ENCODE assay signal across 8 mouse cellular contexts in the genomic region with DNA sequence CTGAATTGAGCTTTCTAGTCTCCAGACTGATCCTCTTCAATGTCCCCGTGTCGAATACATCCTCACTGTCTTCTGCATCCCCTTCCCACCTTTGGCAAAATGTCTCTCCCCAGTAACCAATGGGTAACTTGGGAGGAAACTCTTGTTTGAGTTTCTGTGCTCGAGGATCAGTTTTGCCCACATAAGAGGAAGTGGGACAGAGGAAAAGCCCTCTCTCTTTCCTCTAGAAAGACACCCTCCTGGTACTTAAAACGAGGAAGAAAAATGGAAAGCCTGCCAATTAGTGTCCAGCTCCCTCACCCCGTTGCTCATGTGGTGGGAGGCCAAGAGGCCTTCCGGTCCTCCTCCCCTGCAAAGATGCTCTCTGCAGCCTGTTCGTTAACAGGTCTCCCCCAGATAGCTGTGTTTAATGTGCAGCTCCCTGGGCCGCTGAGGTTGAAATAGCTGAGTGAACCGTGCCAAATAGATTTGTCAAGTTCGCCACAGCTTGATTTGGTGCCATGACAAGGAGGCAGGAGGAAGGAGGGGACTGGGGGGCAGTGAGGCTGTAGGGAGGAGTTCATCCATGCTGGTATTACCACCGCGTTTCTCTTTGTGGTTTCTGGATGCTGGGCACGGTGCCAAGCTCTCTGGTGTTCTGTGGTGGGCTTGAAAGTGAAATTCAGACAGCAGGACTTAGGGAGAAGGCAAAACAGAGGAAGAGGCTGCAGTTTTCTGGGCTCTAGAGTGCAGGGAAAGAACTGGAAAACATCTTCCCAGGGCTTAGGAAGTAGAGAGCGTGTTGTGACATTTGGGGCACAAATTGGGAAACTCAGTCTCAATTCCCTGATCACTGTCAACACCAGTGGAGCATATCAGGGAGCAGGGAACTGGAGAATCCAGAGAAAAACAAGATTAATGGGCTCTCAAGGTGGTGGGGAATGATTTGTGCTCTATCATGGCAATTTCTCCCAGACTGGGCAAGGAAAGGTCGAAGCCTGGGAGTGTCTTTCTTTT. TPM values are rescaled to one million over a fixed set of nuclear protein-coding genes. Genes with fewer than 3 reads are reported as not detected.
DNase-seq lines count a peak whose midpoint lies in the region; ATAC-seq and TF ChIP-seq lines count a peak whose summit lies in the region.

No protein-coding gene starts in this region.

- no peak overlapping the region for H3K9ac ChIP-seq in intestine, embryonic 14.5 days (ENCODE audit: low read length)
- H3K9ac ChIP-seq in intestine, postnatal 0 days (ENCODE audit: low read depth, low read length) = no peak overlapping the region
- H3K9ac ChIP-seq in forebrain, embryonic 13.5 days = no peak overlapping the region

- 0 out of 2 replicates have a peak overlapping the region, but pooled peaks have one; percentile 18 for H3K27ac ChIP-seq in intestine, embryonic 14.5 days (ENCODE audit: low read depth)
- no peak overlapping the region for H3K27ac ChIP-seq in intestine, postnatal 0 days (ENCODE audit: low read depth, low read length)
- H3K27ac ChIP-seq in forebrain, embryonic 13.5 days = peak overlapping the region; percentile 60

- ATAC-seq in intestine, embryonic 14.5 days (replicated peaks; ENCODE audit: low FRiP score, low TSS enrichment, low read depth) = 0 out of 2 replicates have a peak, but pooled peaks have one; percentile 47
- no peak for ATAC-seq in intestine, postnatal 0 days
- ATAC-seq in forebrain, embryonic 13.5 days = peak; percentile 75

- H3K36me3 ChIP-seq in intestine, embryonic 14.5 days (ENCODE audit: control insufficient read depth, insufficient read depth, low read length) = peaks cover 69% of the 10 kb centered on the region
- H3K36me3 ChIP-seq in intestine, postnatal 0 days (ENCODE audit: control insufficient read depth, insufficient read depth) = peaks cover 23% of the 10 kb centered on the region
- H3K36me3 ChIP-seq in forebrain, embryonic 13.5 days (ENCODE audit: poor library complexity, severe bottlenecking) = peaks cover 19% of the 10 kb centered on the region; the same call in 1 of the 2 replicates

- H3K4me2 ChIP-seq in intestine, embryonic 14.5 days (ENCODE audit: low read length) = no peak overlapping the region
- no peak overlapping the region for H3K4me2 ChIP-seq in intestine, postnatal 0 days (replicated peaks; ENCODE audit: low read depth)
- peak overlapping the region; percentile 6 for H3K4me2 ChIP-seq in forebrain, embryonic 13.5 days

- peaks cover 7% of the 10 kb centered on the region; the same call in 1 of the 2 replicates for H3K4me1 ChIP-seq in intestine, embryonic 14.5 days (replicated peaks; ENCODE audit: control insufficient read depth, insufficient read depth, low read length)
- no peaks in the 10 kb centered on the region for H3K4me1 ChIP-seq in intestine, postnatal 0 days (replicated peaks; ENCODE audit: control insufficient read depth, insufficient read depth, low read length)
- peaks cover 53% of the 10 kb centered on the region for H3K4me1 ChIP-seq in forebrain, embryonic 13.5 days

- H3K27me3 ChIP-seq in intestine, embryonic 14.5 days (replicated peaks; ENCODE audit: control insufficient read depth, insufficient read depth, low read length) = no peaks in the 10 kb centered on the region
- H3K27me3 ChIP-seq in intestine, postnatal 0 days (replicated peaks; ENCODE audit: control insufficient read depth, insufficient read depth, low read length) = no peaks in the 10 kb centered on the region
- H3K27me3 ChIP-seq in forebrain, embryonic 13.5 days = no peaks in the 10 kb centered on the region

- no peak for TF ChIP-seq CTCF in intestine, postnatal 0 days (IDR thresholded peaks at IDR 0.05; ENCODE audit: low read depth)

- peak; percentile 72 for DNase-seq in intestine, embryonic 14.5 days (ENCODE audit: low spot score)
- peak; percentile 90 for DNase-seq in NIH3T3 (ENCODE audit: low read depth)
- peak; percentile 32 for DNase-seq in kidney, postnatal 14 days
- peak; percentile 29 for DNase-seq in ovary, postnatal 10 days (ENCODE audit: low spot score)
- no peak for DNase-seq in thymus, postnatal 4 days
- DNase-seq in right cerebral cortex, adult 2 months (ENCODE audit: low spot score in 2 of 2) = no peak

- no peaks in the 10 kb centered on the region for H3K9me3 ChIP-seq in intestine, embryonic 14.5 days (ENCODE audit: control insufficient read depth, low read length)
- no peaks in the 10 kb centered on the region for H3K9me3 ChIP-seq in intestine, postnatal 0 days (ENCODE audit: control insufficient read depth)
- H3K9me3 ChIP-seq in forebrain, embryonic 13.5 days (replicated peaks) = no peaks in the 10 kb centered on the region

- H3K4me3 ChIP-seq in intestine, embryonic 14.5 days (ENCODE audit: low read depth, low read length) = no peak overlapping the region
- H3K4me3 ChIP-seq in intestine, postnatal 0 days (ENCODE audit: low read depth, low read length) = no peak overlapping the region
- no peak overlapping the region for H3K4me3 ChIP-seq in forebrain, embryonic 13.5 days

- 42% methylated on average over 15 of the region's 15 CpGs for whole genome bisulfite sequencing in intestine, embryonic 14.5 days
- WGBS in intestine, postnatal 0 days = 56% methylated on average over 15 of the region's 15 CpGs
- WGBS in forebrain, embryonic 13.5 days = 29% methylated on average over 15 of the region's 15 CpGs

RNA-seq across cellular contexts. Expression of gene Nrp2, which starts 48.2 kb away (rescaled TPM):
- polyA plus RNA-seq in intestine, embryonic 14.5 days (2014; fragmentation: Nextera tagmentation; extraction: Ambion mirVana) = 43.8 and 44.0 TPM in 2 replicates
- polyA plus RNA-seq in intestine, postnatal 0 days (2015; fragmentation: Nextera tagmentation; extraction: Ambion mirVana) = 11.7 and 12.7 TPM in 2 replicates
- 19.5 and 28.3 TPM in 2 replicates for polyA plus RNA-seq in forebrain, embryonic 13.5 days (2015; fragmentation: Nextera tagmentation; extraction: Ambion mirVana)

Comparison
In these comparisons a context has a peak if more than half of its experiments do, and no peak if none do; other contexts are left out.
1. DNase-seq: peak in intestine, embryonic 14.5 days (single experiment), NIH3T3 (single experiment), kidney, postnatal 14 days (single experiment) and ovary, postnatal 10 days (single experiment); none in thymus, postnatal 4 days (single experiment) and right cerebral cortex, adult 2 months (0 of 2).